Mouse (Mus musculus): ENCODE results near the gene Rab24. TPM values are rescaled to one million over a fixed set of nuclear protein-coding genes. Genes with fewer than 3 reads are reported as not detected.

Rab24 gene
- polyA plus RNA-seq, 1 experiment from 2014 or later: 97.7 TPM

GRCm38 (mm10) chr13:55325596-55325995 lies 3.9 kb upstream of the Rab24 start:
- H3K36me3 ChIP-seq (replicated peaks): peaks cover 37% of the 10 kb centered on the region
- 80% methylated on average over 11 of the region's 11 CpGs for WGBS
- H3K9me3 ChIP-seq: no peaks in the 10 kb centered on the region
- peaks cover 58% of the 10 kb centered on the region for H3K4me1 ChIP-seq
- H3K27ac ChIP-seq: no peak overlapping the region
- H3K9ac ChIP-seq: no peak overlapping the region
- no peak overlapping the region for H3K4me3 ChIP-seq (replicated peaks)
- no peak overlapping the region for H3K4me2 ChIP-seq
- H3K27me3 ChIP-seq: no peaks in the 10 kb centered on the region
- no peak for ATAC-seq (ENCODE audit: low FRiP score)

GRCm38 (mm10) chr13:55322130-55322825 lies 532 bp upstream of the Rab24 start:
- peak overlapping the region; percentile 90 for H3K4me3 ChIP-seq (replicated peaks)
- H3K9ac ChIP-seq: peak overlapping the region; percentile 95
- WGBS: 1% methylated on average over 31 of the region's 31 CpGs
- peak overlapping the region; percentile 98 for H3K4me2 ChIP-seq
- H3K4me1 ChIP-seq: peaks cover 36% of the 10 kb centered on the region
- H3K27me3 ChIP-seq: no peaks in the 10 kb centered on the region
- peaks cover 68% of the 10 kb centered on the region for H3K36me3 ChIP-seq (replicated peaks)
- no peaks in the 10 kb centered on the region for H3K9me3 ChIP-seq
- peak overlapping the region; percentile 82 for H3K27ac ChIP-seq
- no peak for ATAC-seq (ENCODE audit: low FRiP score)

- H3K9ac ChIP-seq: peak within 1 kb of the TSS; percentile 95
- 86% methylated on average over 4 of the region's 4 CpGs for WGBS
- peak within 1 kb of the TSS; percentile 82; the same call in 1 of the 2 replicates for H3K27ac ChIP-seq
- no peaks in the 10 kb centered on the region for H3K27me3 ChIP-seq
- peaks cover 32% of the 10 kb centered on the region for H3K4me1 ChIP-seq
- peaks cover 63% of the 10 kb centered on the region for H3K36me3 ChIP-seq (replicated peaks)
- H3K4me3 ChIP-seq (replicated peaks): peak within 1 kb of the TSS; percentile 90
- no peaks in the 10 kb centered on the region for H3K9me3 ChIP-seq
- no peak for ATAC-seq (ENCODE audit: low FRiP score)
- peak within 1 kb of the TSS; percentile 98 for H3K4me2 ChIP-seq
Measured at GRCm38 (mm10) chr13:55319931-55320533, 1.7 kb downstream of the Rab24 start, which contains the start of gene Prelid1. TSS of gene Prelid1 (plus strand) at chr13:55320500.

GRCm38 (mm10) chr13:55318351-55318750 lies 3.4 kb downstream of the Rab24 start:
- Histone ChIP-seq H3K4me1 (peaks cover 25% of the 10 kb centered on the region), H3K4me3 (replicated peaks) (no peak overlapping the region), H3K4me2 (no peak overlapping the region), H3K9ac (no peak overlapping the region), H3K27ac (no peak overlapping the region), H3K36me3 (replicated peaks) (peaks cover 66% of the 10 kb centered on the region), H3K9me3 (no peaks in the 10 kb centered on the region), H3K27me3 (no peaks in the 10 kb centered on the region)
- 75% methylated on average over 3 of the region's 3 CpGs for WGBS
- no peak for ATAC-seq (ENCODE audit: low FRiP score)

GRCm38 (mm10) chr13:55314891-55315412 lies 6.8 kb downstream of the Rab24 start:
- no peak for ATAC-seq (ENCODE audit: low FRiP score)
- Histone ChIP-seq H3K27me3 (no peaks in the 10 kb centered on the region), H3K9me3 (no peaks in the 10 kb centered on the region), H3K36me3 (replicated peaks) (peaks cover 91% of the 10 kb centered on the region), H3K27ac (no peak overlapping the region), H3K4me1 (no peaks in the 10 kb centered on the region), H3K4me2 (no peak overlapping the region), H3K4me3 (replicated peaks) (no peak overlapping the region), H3K9ac (no peak overlapping the region)
- WGBS: 90% methylated on average over 2 of the region's 2 CpGs

- no peak overlapping the region for H3K4me2 ChIP-seq
- no peak for ATAC-seq (ENCODE audit: low FRiP score)
- no peaks in the 10 kb centered on the region for H3K4me1 ChIP-seq
- peaks cover 82% of the 10 kb centered on the region for H3K36me3 ChIP-seq (replicated peaks)
- no peaks in the 10 kb centered on the region for H3K9me3 ChIP-seq
- no peak overlapping the region for H3K9ac ChIP-seq
- WGBS: 90% methylated on average over 9 of the region's 9 CpGs
- H3K27me3 ChIP-seq: no peaks in the 10 kb centered on the region
- no peak overlapping the region for H3K4me3 ChIP-seq (replicated peaks)
- no peak overlapping the region for H3K27ac ChIP-seq
Measured at GRCm38 (mm10) chr13:55313051-55313450, 8.7 kb downstream of the Rab24 start.

GRCm38 (mm10) chr13:55312028-55312630 lies 9.6 kb downstream of the Rab24 start:
- ATAC-seq (ENCODE audit: low FRiP score): no peak
- no peak overlapping the region for H3K9ac ChIP-seq
- 90% methylated on average over 8 of the region's 8 CpGs for WGBS
- peaks cover 83% of the 10 kb centered on the region for H3K36me3 ChIP-seq (replicated peaks)
- no peaks in the 10 kb centered on the region for H3K9me3 ChIP-seq
- no peaks in the 10 kb centered on the region for H3K4me1 ChIP-seq
- H3K27me3 ChIP-seq: no peaks in the 10 kb centered on the region
- H3K4me2 ChIP-seq: no peak overlapping the region
- H3K27ac ChIP-seq: no peak overlapping the region
- no peak overlapping the region for H3K4me3 ChIP-seq (replicated peaks)

GRCm38 (mm10) chr13:55300913-55301312 lies 20.8 kb downstream of the Rab24 start:
- Histone ChIP-seq H3K4me3 (replicated peaks) (no peak overlapping the region), H3K36me3 (replicated peaks) (peaks cover 81% of the 10 kb centered on the region), H3K9me3 (no peaks in the 10 kb centered on the region), H3K27ac (no peak overlapping the region), H3K4me1 (no peaks in the 10 kb centered on the region), H3K9ac (no peak overlapping the region), H3K27me3 (no peaks in the 10 kb centered on the region), H3K4me2 (no peak overlapping the region)
- no peak for ATAC-seq (ENCODE audit: low FRiP score)
- 89% methylated on average over 5 of the region's 5 CpGs for WGBS

- no peak overlapping the region for H3K9ac ChIP-seq
- H3K4me3 ChIP-seq (replicated peaks): no peak overlapping the region
- H3K27me3 ChIP-seq: no peaks in the 10 kb centered on the region
- H3K36me3 ChIP-seq (replicated peaks): peaks cover 82% of the 10 kb centered on the region
- H3K9me3 ChIP-seq: no peaks in the 10 kb centered on the region
- 93% methylated on average over 1 of the region's 1 CpGs for WGBS
- H3K27ac ChIP-seq: no peak overlapping the region
- H3K4me1 ChIP-seq: no peaks in the 10 kb centered on the region
- no peak for ATAC-seq (ENCODE audit: low FRiP score)
- no peak overlapping the region for H3K4me2 ChIP-seq
Measured at GRCm38 (mm10) chr13:55296760-55297159, 25.0 kb downstream of the Rab24 start.

GRCm38 (mm10) chr13:55288854-55289253 lies 32.9 kb downstream of the Rab24 start:
- ATAC-seq (ENCODE audit: low FRiP score): no peak
- H3K4me3 ChIP-seq (replicated peaks): no peak overlapping the region
- no peaks in the 10 kb centered on the region for H3K4me1 ChIP-seq
- no peaks in the 10 kb centered on the region for H3K9me3 ChIP-seq
- 91% methylated on average over 3 of the region's 3 CpGs for WGBS
- H3K27me3 ChIP-seq: no peaks in the 10 kb centered on the region
- no peak overlapping the region for H3K4me2 ChIP-seq
- H3K27ac ChIP-seq: no peak overlapping the region
- peaks cover 66% of the 10 kb centered on the region for H3K36me3 ChIP-seq (replicated peaks)
- no peak overlapping the region for H3K9ac ChIP-seq

- peaks cover 59% of the 10 kb centered on the region for H3K36me3 ChIP-seq (replicated peaks)
- no peak overlapping the region for H3K4me2 ChIP-seq
- H3K9ac ChIP-seq: no peak overlapping the region
- H3K4me3 ChIP-seq (replicated peaks): no peak overlapping the region
- no peak for ATAC-seq (ENCODE audit: low FRiP score)
- H3K4me1 ChIP-seq: no peaks in the 10 kb centered on the region
- no peaks in the 10 kb centered on the region for H3K9me3 ChIP-seq
- H3K27me3 ChIP-seq: no peaks in the 10 kb centered on the region
- no peak overlapping the region for H3K27ac ChIP-seq
- 94% methylated on average over 5 of the region's 5 CpGs for WGBS
Measured at GRCm38 (mm10) chr13:55277646-55278045, 44.1 kb downstream of the Rab24 start.

- peaks cover 57% of the 10 kb centered on the region for H3K36me3 ChIP-seq (replicated peaks)
- H3K27ac ChIP-seq: no peak overlapping the region
- H3K4me2 ChIP-seq: no peak overlapping the region
- no peak for ATAC-seq (ENCODE audit: low FRiP score)
- no peak overlapping the region for H3K4me3 ChIP-seq (replicated peaks)
- H3K9ac ChIP-seq: no peak overlapping the region
- no peaks in the 10 kb centered on the region for H3K9me3 ChIP-seq
- H3K4me1 ChIP-seq: no peaks in the 10 kb centered on the region
- no peaks in the 10 kb centered on the region for H3K27me3 ChIP-seq
- 89% methylated on average over 5 of the region's 5 CpGs for WGBS
Measured at GRCm38 (mm10) chr13:55277203-55277602, 44.5 kb downstream of the Rab24 start.
